Mouse (Mus musculus): ENCODE measurements around the gene Ppme1. TPM values are rescaled to one million over a fixed set of nuclear protein-coding genes. Genes with fewer than 3 reads are reported as not detected.

The Ppme1 gene
- total RNA-seq, 2 experiments from 2014 or later: 31.4 to 42.2 TPM

DNA sequence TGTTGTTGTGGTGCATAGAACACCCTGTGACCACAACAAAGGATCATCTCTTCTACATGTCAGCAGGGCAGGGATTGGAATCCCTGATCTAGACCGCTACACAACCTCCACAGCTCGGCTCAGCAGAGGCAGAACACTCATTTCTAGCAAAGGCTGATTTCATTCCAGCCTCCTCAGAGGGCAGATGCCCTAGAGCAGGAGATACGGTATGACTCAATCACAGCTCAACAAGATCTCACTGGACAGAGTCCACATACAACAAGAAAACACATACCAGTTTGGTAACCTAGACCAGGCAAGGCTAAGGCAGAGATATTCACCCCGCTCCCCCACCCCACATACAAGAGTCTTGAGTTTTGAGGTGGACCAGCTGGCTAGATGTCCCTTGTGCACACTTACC lies 43.5 kb downstream of the Ppme1 start:
- DNase-seq (ENCODE audit: low spot score in 2 of 2): no peak

DNA sequence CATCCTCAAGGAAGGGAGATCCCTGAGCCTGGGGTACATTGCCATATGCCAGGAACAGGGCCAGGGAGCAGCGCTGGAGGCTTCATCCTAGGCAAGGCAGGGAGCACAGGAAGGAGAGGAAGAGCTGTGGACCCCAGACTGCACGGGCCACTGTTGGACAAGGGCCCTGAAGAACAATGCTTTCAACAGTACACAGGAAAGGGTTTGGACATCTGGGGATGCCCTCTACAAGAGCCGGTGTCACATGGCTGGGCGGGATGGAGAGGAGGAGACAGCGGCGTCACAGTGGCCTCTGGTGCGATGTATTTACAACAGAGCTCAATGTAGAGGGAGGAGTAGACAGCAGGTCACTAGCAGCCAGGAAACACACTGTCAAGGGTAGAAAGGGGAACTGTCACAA lies 44.6 kb downstream of the Ppme1 start:
- no peak for DNase-seq (ENCODE audit: low spot score in 2 of 2)

DNA sequence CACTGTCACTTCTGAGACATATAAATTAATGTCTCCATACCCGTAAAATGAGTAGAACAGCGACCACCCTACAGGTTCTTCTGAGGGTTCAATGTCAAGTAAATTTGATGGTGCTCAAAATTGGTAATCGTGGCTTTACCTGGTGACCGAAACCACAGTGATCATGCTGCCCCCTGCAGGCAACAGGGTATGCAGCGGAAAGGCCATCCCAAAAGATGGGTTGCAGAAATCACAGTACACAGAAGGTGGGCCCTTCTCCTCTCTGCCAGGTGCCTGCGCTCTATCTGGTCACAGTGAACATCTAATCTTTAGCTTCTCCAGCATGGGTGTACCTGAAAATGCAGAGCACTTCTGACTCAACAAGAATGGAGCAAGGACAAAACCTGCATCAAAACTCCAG lies 46.6 kb downstream of the Ppme1 start:
- DNase-seq (ENCODE audit: low spot score in 2 of 2): peak; percentile 30 to 44

DNA sequence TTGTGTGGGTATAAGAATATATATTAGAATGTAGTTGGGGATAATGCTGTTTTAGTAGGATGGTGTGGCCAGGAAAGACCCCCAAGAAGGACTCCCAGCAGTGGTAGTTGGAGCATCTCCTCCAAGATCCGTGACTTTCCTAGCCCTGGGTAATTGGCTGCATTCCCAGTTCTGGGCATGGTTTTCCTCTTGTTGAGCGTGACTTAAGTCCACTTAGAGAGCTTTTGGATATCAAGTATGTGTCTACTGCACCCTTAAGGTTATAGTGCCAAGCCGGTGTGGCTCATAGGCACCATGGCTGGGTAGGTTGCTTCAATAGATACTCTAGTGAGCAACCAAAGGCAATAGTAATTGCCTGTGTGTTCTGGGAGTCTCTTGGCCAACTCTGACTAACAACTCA lies 48.4 kb downstream of the Ppme1 start:
- DNase-seq (ENCODE audit: low spot score in 2 of 2): no peak

DNA sequence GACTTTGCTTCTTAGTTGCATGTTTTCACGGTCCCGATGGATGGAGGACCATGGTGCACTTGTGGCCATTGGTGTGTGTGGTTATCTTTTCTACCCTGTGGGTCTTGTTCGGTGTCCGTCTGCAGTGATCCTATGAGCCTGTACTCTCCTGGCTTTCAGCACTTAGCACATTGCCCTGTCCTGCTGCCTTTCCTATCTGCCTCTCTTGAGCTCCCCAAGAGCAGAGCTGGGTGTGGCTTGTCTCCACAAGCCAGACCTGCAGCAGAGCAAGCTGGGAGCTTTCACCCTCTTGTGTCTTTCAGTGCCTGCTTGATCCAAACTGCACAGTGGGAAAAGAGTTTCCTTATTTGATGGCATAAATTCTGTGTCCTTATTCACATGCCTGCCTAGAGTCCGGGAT lies 54.6 kb downstream of the Ppme1 start:
- DNase-seq (ENCODE audit: low spot score in 2 of 2): no peak

DNA sequence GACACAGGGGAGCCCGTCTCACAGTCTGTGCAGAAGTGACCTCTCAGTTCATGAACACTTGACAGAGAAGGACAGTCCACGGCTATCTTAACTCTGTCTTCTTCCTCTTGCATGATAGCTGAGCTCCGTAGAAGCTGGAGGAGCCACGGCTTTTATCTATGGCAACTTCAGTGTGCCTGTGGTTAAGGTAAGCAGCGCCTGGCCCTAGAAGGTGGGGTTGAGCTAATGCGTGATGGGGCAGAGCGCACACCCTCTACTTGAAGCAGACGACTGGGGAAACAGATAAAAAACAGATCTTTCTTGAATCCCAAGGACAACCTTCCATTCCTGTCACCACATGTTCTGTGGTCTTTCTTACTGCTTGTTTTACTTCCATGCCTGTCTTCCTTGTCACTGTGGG lies 55.2 kb downstream of the Ppme1 start:
- no peak for DNase-seq (ENCODE audit: low spot score in 2 of 2)

DNA sequence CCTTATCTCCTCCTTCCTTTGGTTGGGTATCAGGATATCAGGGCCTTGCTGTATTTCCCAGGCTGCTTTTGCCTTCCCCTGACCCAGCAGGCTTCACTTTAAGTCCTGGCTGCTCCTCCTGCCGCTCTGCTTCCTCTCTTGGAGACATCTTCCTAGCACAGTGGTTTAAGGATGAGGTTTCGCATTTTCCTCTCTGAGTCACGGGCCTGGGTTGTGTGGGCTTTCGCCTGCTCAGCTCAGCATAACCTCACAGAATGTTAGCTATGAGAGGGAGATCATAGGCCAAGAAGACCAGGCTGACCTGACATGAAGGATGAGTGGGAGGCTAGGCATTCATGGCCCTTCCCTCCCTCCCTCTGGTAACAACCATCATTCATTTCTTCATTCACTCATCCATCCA lies 59.4 kb downstream of the Ppme1 start:
- no peak for DNase-seq (ENCODE audit: low spot score in 2 of 2)

DNA sequence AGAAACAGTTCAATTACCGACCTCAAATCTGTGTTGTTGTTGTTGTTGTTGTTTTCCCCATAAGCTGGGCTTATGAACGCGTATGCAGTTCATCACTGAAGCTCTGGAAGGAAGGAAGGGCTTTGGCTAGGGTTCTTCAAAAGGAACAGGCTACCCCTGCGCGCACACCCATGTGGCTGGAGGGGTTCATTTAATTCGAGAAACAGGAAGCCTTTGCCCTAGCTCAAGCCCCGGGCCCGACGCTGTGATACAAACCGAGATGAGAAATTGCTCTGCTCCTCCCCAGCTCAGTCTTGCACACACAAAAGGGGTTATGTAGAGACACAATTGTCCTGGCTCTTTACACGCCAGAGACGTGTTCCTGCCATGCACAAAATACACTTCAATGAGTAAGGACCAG lies 61.8 kb downstream of the Ppme1 start:
- no peak for DNase-seq (ENCODE audit: low spot score in 2 of 2)

DNA sequence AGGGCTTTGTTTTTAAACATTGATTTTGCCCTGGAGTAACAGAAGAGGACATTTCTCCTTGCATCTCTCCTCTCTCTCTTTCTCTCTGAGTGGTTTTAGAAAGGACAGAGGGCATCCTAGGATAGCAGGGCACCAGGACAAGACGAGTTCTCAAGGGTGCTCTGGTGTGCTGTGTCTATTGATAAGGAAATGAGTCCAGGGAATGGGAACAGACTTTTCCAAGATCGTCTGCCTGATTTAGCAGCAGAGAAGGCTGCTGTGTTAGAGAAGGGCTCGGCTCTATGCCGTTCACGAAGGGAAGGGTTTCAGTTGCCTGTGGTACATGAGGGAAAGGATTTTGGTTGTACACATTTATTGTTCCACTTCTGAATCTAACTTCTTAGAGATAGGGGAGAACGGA lies 62.4 kb downstream of the Ppme1 start:
- no peak for DNase-seq (ENCODE audit: low spot score in 2 of 2)

DNA sequence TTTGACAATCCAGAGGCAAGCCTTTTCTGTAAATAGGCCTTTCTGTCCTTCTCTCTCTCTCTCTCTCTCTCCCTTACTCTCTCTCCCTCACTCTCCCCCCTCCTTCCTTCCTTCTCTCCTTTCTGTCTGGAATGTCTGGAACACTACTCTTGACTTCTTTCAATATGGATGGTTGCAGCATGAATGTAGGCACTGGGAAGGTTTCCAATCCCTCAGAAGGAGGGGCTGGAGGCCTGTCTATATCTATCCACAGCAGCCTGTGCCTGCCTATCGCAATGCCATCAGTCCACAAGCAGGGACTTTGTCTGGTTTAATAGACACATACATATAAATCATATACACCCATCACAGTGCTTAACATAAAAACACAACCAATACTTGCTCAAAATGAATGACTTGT lies 62.9 kb downstream of the Ppme1 start:
- no peak for DNase-seq (ENCODE audit: low spot score in 2 of 2)

DNA sequence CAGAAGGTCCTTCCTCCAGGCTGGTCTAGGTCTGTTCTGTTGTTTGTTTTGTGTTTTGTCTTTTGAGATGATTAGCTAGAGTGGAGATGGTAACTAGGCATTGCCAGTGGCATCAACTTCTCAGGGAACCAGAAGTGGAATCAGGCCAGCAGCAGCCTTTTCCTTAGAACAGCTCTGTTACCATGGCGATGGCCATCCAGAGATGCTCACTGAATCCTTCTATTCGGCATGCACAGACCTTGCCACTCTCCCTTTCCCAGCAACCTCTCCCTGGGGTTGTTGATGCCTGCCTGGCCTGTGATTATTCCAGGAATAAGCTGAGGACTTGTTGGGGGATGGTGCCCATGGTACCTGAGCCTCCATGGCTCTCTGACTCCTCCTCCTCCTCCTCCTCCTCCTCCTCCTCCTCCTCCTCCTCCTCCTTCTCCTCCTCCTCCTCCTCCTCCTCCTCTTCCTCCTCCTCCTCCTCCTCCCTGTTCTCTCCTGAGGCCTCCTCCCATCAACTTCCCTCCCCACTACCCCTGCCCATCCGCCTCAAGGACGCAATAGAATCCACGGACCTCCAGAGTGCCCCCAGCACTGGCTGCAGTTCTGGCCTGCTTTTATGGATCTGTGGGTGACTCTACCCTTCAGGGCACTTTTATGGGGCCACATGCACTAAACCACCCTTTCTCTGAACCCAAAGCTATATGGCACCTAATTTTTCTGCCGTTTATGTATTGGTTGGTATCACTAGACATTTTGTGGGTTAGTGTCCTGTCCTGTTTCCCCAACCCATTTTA lies 64.0 kb downstream of the Ppme1 start:
- DNase-seq (ENCODE audit: low spot score in 2 of 2): no peak

DNA sequence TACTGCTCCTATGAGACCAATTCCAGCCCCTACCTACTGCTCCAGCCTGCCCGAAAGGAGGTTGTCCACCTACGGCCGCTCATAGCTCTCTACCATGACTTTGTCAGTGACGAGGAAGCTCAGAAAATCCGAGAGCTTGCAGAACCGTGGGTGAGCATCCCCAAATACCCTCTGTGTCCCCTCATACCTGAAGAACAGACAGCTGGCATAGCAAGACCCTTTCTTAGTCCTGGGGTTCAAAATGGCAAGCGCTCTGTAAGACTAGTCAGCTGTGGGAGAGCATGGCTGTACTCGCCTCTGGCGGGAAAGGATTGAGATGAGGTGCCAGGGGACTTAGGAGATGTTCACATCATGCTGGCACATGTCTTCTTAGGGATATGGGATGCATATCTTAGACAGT lies 66.2 kb downstream of the Ppme1 start:
- no peak for DNase-seq (ENCODE audit: low spot score in 2 of 2)

DNA sequence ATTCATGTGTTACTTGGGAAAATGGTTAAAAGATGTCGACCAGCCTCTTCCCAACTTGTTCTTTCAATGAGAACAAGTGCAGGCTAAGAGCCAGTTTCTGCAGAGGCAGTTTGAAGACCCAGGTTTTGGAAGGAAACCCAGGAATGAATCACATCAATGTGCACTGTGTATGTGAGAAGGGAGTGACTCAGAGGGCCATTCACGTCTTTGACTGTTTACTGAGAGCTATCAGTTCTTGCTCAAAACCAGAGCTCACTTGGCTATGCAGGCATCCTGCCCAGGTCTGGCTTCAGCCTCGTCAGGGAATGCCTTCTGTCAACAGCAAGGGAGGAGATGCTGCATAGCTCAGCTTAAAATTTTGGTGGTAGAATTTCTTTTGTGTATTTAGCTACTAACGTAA lies 69.8 kb downstream of the Ppme1 start:
- peak in 1 of 2 experiments; percentile 40 for DNase-seq (ENCODE audit: low spot score in 2 of 2)

DNA sequence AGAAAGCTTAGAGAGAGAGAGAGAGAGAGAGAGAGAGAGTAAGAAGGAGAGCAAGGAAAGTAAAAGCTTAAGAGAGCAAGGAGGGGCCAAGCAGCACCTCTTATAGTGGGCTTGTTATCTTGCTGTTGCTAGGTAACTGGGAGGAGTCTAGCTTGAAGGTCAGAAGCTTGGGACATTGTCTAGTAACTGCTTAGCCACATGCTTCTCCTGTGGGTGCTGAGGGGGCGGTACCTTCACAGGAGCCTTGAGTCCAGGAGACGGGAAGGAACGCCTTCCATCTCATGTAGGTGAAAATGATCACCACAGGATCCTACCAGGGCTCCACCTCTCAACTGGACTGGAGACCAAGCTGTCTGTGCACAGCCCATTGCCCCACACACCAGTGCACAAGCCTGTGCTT lies 70.7 kb downstream of the Ppme1 start:
- DNase-seq (ENCODE audit: low spot score in 2 of 2): no peak

DNA sequence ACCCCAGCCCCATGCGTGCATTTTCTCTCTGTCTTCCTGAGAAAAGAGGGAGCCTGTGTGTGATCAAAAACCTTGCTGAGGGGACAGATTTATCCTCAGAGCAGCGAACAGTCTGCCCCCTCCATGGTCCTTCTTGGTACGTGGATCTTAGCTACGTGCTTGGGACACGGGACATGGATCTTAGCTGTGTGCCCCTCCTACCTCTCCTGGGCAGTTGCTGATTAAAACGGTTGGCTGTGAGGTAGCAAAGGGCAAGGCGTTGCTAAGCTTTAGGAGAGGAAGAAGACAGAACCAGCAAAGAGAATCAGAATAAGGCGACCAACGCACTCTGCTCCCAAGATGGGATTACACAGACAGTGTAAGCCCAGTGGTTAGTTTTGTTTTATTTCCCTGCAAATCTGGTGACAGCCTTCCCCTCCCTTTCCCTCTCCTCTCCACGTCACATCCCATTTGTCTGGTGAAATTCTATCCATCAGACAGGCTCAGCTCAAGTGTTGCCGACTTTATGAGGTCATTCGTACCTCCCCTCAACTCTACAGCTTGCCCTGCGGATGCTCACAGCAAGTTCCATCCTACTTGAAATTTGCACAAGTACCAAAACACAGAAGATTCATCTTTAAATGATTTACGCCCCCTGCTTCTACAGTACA lies 73.1 kb downstream of the Ppme1 start:
- DNase-seq (ENCODE audit: low spot score in 2 of 2): no peak

DNA sequence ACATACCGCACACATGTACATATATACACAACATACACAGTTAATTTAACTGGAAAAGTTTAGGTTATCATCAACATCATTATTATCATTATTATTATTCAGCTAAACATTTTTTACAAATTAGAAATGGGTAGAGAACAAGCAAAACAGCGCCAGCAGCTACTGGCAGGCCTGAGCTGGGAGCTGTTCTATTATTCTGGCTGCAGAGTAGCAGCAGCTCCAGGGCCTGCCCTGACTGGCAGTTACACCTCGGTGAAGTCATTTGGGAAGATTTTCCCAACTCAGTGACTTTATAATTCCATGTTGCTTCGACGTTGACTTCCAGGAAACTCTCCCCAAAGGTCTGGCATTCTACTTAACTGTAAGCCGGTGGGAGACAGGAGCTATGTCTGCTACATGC lies 75.4 kb downstream of the Ppme1 start:
- no peak for DNase-seq (ENCODE audit: low spot score in 2 of 2)

DNA sequence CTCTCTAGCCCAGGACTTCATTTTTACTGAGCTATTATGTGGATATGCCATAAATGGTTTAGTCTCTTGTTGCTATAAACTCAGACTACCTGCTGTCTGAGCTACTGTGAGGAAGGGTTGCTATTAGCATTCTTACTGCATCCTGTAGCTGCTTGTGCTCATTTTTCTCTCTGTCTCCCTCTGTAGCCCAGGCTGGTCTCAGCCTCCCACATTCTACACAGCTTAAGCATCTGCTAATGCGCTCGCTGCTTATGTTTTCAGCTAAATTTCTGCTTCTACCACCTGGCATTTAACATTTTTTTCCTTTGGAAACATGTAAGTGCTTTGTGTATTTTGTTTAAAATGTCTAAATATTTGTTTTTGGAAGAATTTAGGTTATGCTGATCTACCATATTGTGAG lies 76.4 kb downstream of the Ppme1 start:
- no peak for DNase-seq (ENCODE audit: low spot score in 2 of 2)

DNA sequence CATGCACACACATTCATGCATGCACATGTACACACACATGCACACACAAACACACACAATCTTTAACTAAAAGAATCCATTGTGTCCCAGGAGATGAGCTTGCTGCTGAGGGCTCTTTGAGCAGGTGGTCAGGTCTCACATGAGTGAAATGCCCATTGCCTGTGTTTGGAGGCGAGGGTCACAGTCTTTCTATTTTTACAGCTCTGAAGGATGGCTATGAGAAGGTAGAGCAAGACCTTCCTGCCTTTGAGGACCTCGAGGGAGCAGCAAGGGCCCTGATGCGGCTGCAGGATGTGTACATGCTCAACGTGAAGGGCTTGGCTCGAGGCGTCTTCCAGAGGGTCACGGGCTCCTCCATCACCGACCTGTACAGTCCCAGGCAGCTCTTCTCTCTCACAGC lies 78.6 kb downstream of the Ppme1 start:
- DNase-seq (ENCODE audit: low spot score in 2 of 2): no peak

DNA sequence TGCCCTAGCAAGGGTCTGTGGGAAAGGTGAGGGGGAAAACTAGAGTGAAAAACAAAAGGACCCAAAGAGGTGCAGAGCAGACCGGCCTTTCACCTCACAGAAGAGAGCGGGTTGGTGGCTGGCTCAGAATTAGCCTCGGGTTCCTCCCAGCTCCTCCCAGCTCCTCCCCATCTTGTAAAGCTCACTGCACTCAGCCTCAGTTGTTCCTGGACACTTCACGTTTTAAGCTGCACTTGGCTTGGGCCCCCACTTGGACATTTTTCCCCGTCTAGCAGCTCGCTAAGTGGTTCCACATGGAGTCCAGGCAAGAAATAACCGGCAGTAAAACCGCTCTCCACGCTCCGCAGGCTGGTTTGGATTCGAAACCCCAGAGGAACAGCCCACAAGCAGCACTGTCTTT lies 83.5 kb downstream of the Ppme1 start:
- peak; percentile 41 to 77 for DNase-seq (ENCODE audit: low spot score in 2 of 2)

DNA sequence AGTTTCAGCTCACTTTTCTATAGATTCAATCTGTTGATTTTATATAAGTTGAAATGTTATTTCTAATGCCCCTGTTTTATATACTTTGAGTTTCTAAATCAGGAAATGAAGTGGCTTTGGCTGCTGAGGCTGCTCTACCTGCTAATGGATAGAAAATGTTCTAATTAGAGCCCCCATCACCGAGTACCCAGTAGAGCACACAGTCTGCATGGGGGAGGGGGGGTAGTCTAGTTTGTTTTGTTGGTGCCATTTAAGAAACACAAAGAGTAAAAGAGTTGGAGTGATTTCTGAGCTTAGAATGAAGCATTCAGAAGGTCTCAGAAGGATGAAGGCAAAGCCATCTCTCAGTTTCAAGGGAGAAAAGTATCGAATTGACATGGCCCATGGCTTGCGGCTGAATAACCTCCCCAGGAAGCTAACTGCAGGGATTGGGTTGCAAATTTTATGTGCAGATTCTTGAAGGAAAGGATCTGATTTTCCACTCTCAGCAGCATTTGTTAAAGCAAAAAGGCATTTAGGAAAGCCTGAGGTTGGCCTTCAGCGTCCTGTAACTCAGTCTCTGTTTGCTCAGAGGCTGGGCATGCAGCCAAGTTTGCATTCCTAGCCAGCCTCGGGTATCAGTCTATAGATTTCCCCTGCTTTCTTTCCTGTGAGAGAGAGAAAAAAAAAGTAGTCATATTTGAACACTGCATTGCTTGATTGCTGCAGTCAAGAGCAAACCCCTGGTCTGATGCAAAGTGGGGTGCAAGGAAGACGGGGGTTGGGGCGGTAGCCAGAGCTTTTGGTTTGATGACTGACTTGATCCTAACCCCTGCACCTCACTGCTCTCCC lies 84.1 kb downstream of the Ppme1 start:
- peak in 1 of 2 experiments; percentile 75 for DNase-seq (ENCODE audit: low spot score in 2 of 2)

DNA sequence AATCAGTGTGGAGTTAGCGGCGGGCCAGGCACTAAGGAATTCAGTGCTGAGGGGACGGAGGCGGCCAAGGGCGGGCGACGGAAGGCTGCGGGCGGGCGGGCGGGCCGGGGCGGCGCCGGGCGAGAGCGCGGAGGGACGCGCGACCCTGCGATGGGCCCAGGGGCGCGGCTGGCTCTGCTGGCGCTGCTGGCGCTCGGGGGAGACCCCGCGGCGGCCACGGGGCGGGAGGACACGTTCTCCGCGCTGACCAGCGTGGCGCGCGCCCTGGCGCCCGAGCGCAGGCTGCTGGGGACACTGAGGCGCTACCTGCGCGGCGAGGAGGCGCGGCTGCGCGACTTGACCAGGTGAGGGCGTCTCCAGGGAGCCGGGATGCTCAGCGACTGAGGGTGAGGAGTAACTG lies 86.7 kb downstream of the Ppme1 start, which contains the start of gene P4ha3:
Gene P4ha3, plus strand, starts transcription at position 138 of the 400 bp plus-strand sequence.
- DNase-seq (ENCODE audit: low spot score in 2 of 2): no peak

DNA sequence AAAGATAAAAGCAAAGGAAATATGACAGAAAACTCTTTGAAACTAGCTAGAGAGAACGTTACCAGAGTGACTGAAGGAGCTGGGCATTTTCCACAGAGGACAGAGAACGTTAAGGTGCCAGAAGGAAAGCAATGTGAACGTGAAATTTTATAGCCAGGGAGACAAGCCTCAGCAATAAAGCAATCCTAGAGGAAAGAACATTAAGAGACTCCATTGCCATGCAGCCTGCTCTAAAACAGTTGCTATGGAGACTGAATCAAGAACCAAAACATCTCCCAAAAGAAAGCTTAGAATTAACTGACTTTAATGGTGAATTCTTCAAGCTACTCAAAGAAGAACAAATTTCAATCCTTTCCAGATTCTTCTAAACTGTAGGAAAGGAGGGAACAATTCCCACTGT lies 88.8 kb downstream of the Ppme1 start:
- no peak for DNase-seq (ENCODE audit: low spot score in 2 of 2)
